Mouse (Mus musculus) forebrain, postnatal 0 days (tissue): Measurements from ENCODE around the gene Hmga1. TPM values are rescaled to one million over a fixed set of nuclear protein-coding genes. Genes with fewer than 3 reads are reported as not detected.

Source experiments
- ATAC-seq: fragments of 200-750 bp; cut with Nextera tagmentation; 2 replicates; pipeline ENCODE4 v1.8.0; 2017; ENCODE audit warnings: mild to moderate bottlenecking, moderate library complexity
- DNase-seq: peaks from one replicate; pipeline ENCODE4 v3.0.0-alpha.2; 2015
- H3K27ac ChIP-seq: fragments of 300-500 bp; sonication (generic); 2 replicates; pipeline ENCODE4 v1.5.1; 2014; ENCODE audit warnings: low read depth, mild to moderate bottlenecking, antibody characterized with exemption, low read length, moderate library complexity, mixed read lengths
- H3K27me3 ChIP-seq: fragments of 300-500 bp; sonication (generic); 2 replicates; pipeline ENCODE4 v1.6.1; 2014; ENCODE audit warnings: mild to moderate bottlenecking, low read length, mixed read lengths; ENCODE audit not compliant: insufficient read depth
- H3K36me3 ChIP-seq: fragments of 300-500 bp; sonication (generic); 2 replicates; pipeline ENCODE4 v1.6.1; 2014; ENCODE audit warnings: mild to moderate bottlenecking, moderate library complexity; ENCODE audit not compliant: insufficient read depth
- H3K4me1 ChIP-seq: fragments of 300-500 bp; sonication (generic); 2 replicates; pipeline ENCODE4 v1.6.1; 2014; ENCODE audit warnings: antibody characterized with exemption; ENCODE audit not compliant: insufficient read depth
- H3K4me2 ChIP-seq: fragments of 300-500 bp; sonication (generic); 2 replicates; pipeline ENCODE4 v1.6.1; 2014; ENCODE audit warnings: low read depth, mild to moderate bottlenecking, moderate library complexity
- H3K4me3 ChIP-seq: fragments of 300-500 bp; sonication (generic); 2 replicates; pipeline ENCODE4 v1.5.1; 2014; ENCODE audit warnings: low read depth, low read length, mixed read lengths
- H3K9ac ChIP-seq: fragments of 300-500 bp; sonication (generic); 2 replicates; pipeline ENCODE4 v1.6.1; 2014; ENCODE audit warnings: mild to moderate bottlenecking
- H3K9me3 ChIP-seq: fragments of 300-500 bp; sonication (generic); 2 replicates; pipeline ENCODE4 v1.6.1; 2016; ENCODE audit warnings: low read length
- CTCF ChIP-seq: sonication (generic); IDR thresholded peaks from 2 replicates; pipeline ENCODE4 v1.5.1; 2016; ENCODE audit warnings: antibody characterized with exemption, control low read depth, low read depth
- WGBS: fragments of 180-500 bp; shearing (Covaris S2); extraction: QIAGEN DNeasy Blood & Tissue Kit; methylation state at CpG from one replicate; pipeline ENCODE4 v1.1.7; 2014; 5-methylcytosine and 5-hydroxymethylcytosine counted together
- polyA plus RNA-seq: library from polyadenylated mRNA; unstranded; fragments of >200 nt; fragmentation: Nextera tagmentation; extraction: Ambion mirVana; gene quantifications from 2 replicates; pipeline ENCODE4 v1.2.1, GENCODE M21; 2015
- total RNA-seq: library from RNA; depleted of rRNA; stranded (reverse); fragments of >200 nt; gene quantifications from 2 replicates; pipeline ENCODE4 v1.2.3, GENCODE M21; 2014

The Hmga1 gene
- total and polyA plus RNA-seq, 2 experiments from 2014 or later, result 99.1 to 122 TPM

GRCm38 (mm10) chr17:27583185-27583894 is 27.0 kb downstream of the Hmga1 start:
- WGBS, result 89% methylated on average over 13 of the region's 13 CpGs
- Histone ChIP-seq H3K4me3 (no peak overlapping the region), H3K9me3 (no peaks in the 10 kb centered on the region), H3K36me3 (peaks cover 59% of the 10 kb centered on the region), H3K27ac (no peak overlapping the region), H3K4me2 (no peak overlapping the region), H3K4me1 (no peaks in the 10 kb centered on the region), H3K9ac (no peak overlapping the region), H3K27me3 (no peaks in the 10 kb centered on the region)
- ATAC-seq (no peak), DNase-seq (no peak)
- TF ChIP-seq CTCF, result no peak

- no peak for DNase-seq
- Histone ChIP-seq H3K27ac (no peak overlapping the region), H3K9me3 (no peaks in the 10 kb centered on the region), H3K4me3 (no peak overlapping the region), H3K4me1 (no peaks in the 10 kb centered on the region), H3K27me3 (no peaks in the 10 kb centered on the region), H3K9ac (no peak overlapping the region), H3K36me3 (peaks cover 58% of the 10 kb centered on the region), H3K4me2 (no peak overlapping the region)
- no peak for TF ChIP-seq CTCF
- WGBS, result 56% methylated on average over 9 of the region's 9 CpGs
- no peak for ATAC-seq
Measured at GRCm38 (mm10) chr17:27586661-27587060, 30.4 kb downstream of the Hmga1 start.

GRCm38 (mm10) chr17:27587252-27587651 is 31.0 kb downstream of the Hmga1 start:
- H3K9ac ChIP-seq, result no peak overlapping the region
- no peak overlapping the region for H3K27ac ChIP-seq
- no peak for TF ChIP-seq CTCF
- DNase-seq (no peak), ATAC-seq (no peak)
- peaks cover 55% of the 10 kb centered on the region for H3K36me3 ChIP-seq
- no peak overlapping the region for H3K4me3 ChIP-seq
- H3K4me1 ChIP-seq, result no peaks in the 10 kb centered on the region
- no peaks in the 10 kb centered on the region for H3K27me3 ChIP-seq
- no peak overlapping the region for H3K4me2 ChIP-seq
- no peaks in the 10 kb centered on the region for H3K9me3 ChIP-seq
- 74% methylated on average over 12 of the region's 12 CpGs for WGBS

DNA sequence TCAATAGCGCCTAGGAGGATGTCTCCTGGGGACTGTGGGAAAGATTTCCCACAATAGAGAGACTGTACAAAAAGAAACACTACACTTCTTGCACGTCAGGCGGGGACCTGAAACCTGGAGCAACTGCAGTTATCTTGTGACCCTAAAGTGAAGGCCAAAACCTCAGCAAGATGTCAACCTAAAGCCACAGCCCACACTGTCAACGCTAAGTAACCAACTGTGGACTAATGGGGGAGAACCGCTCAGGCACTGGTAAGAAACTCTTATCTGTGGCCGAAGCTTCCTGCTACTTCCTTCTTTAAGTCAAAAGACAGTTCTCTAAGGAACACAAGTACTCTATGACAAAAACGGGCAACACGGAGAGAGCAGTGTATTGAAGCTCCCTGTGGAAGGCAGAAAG is 31.9 kb downstream of the Hmga1 start:
- Histone ChIP-seq H3K27me3 (no peaks in the 10 kb centered on the region), H3K9ac (no peak overlapping the region), H3K4me3 (no peak overlapping the region), H3K4me2 (no peak overlapping the region), H3K27ac (no peak overlapping the region), H3K36me3 (peaks cover 55% of the 10 kb centered on the region), H3K9me3 (no peaks in the 10 kb centered on the region), H3K4me1 (no peaks in the 10 kb centered on the region)
- no peak for DNase-seq
- 85% methylated on average over 8 of the region's 8 CpGs for WGBS
- no peak for TF ChIP-seq CTCF
- no peak for ATAC-seq

- WGBS, result 91% methylated on average over 12 of the region's 12 CpGs
- H3K27me3 ChIP-seq, result no peaks in the 10 kb centered on the region
- DNase-seq, result no peak
- no peak for ATAC-seq
- H3K27ac ChIP-seq, result no peak overlapping the region
- no peak overlapping the region for H3K4me2 ChIP-seq
- H3K4me1 ChIP-seq, result no peaks in the 10 kb centered on the region
- H3K9me3 ChIP-seq, result no peaks in the 10 kb centered on the region
- H3K9ac ChIP-seq, result no peak overlapping the region
- H3K36me3 ChIP-seq, result peaks cover 65% of the 10 kb centered on the region
- no peak overlapping the region for H3K4me3 ChIP-seq
- peak; percentile 36 for TF ChIP-seq CTCF
Measured at GRCm38 (mm10) chr17:27591826-27592564, 35.7 kb downstream of the Hmga1 start.

GRCm38 (mm10) chr17:27592565-27592910 is 36.2 kb downstream of the Hmga1 start:
- H3K9ac ChIP-seq, result no peak overlapping the region
- WGBS, result 96% methylated on average over 7 of the region's 7 CpGs
- H3K36me3 ChIP-seq, result peaks cover 65% of the 10 kb centered on the region
- H3K27ac ChIP-seq, result no peak overlapping the region
- no peaks in the 10 kb centered on the region for H3K27me3 ChIP-seq
- DNase-seq, result no peak
- no peak overlapping the region for H3K4me3 ChIP-seq
- H3K4me2 ChIP-seq, result no peak overlapping the region
- ATAC-seq, result no peak
- H3K4me1 ChIP-seq, result no peaks in the 10 kb centered on the region
- H3K9me3 ChIP-seq, result no peaks in the 10 kb centered on the region
- TF ChIP-seq CTCF, result no peak

DNA sequence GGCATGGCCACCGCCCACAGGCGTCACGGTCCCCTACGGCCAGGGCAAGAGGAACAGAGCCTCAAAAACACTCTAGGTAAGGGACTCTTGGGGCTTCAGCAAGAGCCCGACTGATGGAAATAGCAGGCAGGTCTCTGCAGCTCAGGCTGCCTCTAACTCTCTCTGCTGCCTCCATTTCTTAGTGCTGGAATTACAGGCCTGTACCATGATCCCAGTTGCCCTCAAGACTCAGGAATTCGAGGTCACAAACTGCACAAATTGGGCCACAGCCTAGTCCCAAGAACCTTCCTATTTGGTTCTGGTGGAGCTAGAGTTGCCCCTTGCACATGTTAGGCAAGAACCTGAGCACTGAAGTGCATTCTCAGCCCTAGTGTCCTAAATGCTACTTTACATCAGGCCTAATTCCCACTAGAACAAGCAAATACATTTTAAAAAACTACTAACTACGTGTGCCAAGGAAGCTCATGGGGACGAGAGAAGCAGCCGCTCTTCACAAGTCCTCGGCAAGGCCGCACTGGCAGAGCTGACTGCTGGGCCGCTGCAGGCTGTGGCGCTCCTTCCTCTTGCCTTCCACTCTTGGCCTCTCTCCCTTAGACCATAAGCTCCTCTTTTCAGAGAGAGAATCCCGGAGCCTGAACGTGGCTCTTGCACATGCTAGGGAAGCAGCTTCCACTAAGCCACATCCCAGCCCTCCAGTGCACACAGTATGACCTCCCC is 39.5 kb downstream of the Hmga1 start:
- 0 out of 2 replicates have a peak, but pooled peaks have one; percentile 18 for TF ChIP-seq CTCF
- Histone ChIP-seq H3K4me1 (peaks cover 3% of the 10 kb centered on the region; the same call in 1 of the 2 replicates), H3K9me3 (no peaks in the 10 kb centered on the region), H3K36me3 (peaks cover 49% of the 10 kb centered on the region), H3K4me2 (no peak overlapping the region), H3K9ac (no peak overlapping the region), H3K27ac (no peak overlapping the region), H3K4me3 (no peak overlapping the region), H3K27me3 (no peaks in the 10 kb centered on the region)
- no peak for DNase-seq
- 73% methylated on average over 15 of the region's 15 CpGs for WGBS
- peak; percentile 40; the same call in 1 of the 2 replicates for ATAC-seq
